Mouse (Mus musculus) spleen, postnatal 14 days (tissue): ENCODE data around the gene Prss23.

Experiments
- DNase-seq, 2 experiments: peaks; one replicate each; pipeline ENCODE4 v3.0.0; 2021 to 2022; ENCODE audit warnings: low spot score in 2 of 2

Prss23 gene

GRCm38 (mm10) chr7:89526731-89527429, at the start of gene Prss23:
Gene Prss23, minus strand, starts transcription at chr7:89527187.
- no peak for DNase-seq

- no peak for DNase-seq
These were observed 49.1 kb upstream of the Prss23 start for GRCm38 (mm10) chr7:89576127-89576526.

- DNase-seq, result no peak
These were observed 37.6 kb upstream of the Prss23 start for GRCm38 (mm10) chr7:89564569-89564968.

- no peak for DNase-seq
These were observed 36.5 kb upstream of the Prss23 start for GRCm38 (mm10) chr7:89563501-89563900.

GRCm38 (mm10) chr7:89562140-89562539, 35.2 kb upstream of the Prss23 start:
- DNase-seq, result no peak

- no peak for DNase-seq
These were observed 34.0 kb upstream of the Prss23 start for GRCm38 (mm10) chr7:89560939-89561338.

GRCm38 (mm10) chr7:89559633-89560032, 32.6 kb upstream of the Prss23 start:
- no peak for DNase-seq

GRCm38 (mm10) chr7:89559105-89559504, 32.1 kb upstream of the Prss23 start:
- DNase-seq, result no peak

- DNase-seq, result no peak
These were observed 31.6 kb upstream of the Prss23 start for GRCm38 (mm10) chr7:89558446-89559039.

GRCm38 (mm10) chr7:89557056-89557455, 30.1 kb upstream of the Prss23 start:
- no peak for DNase-seq

- no peak for DNase-seq
These were observed 29.7 kb upstream of the Prss23 start for GRCm38 (mm10) chr7:89556652-89557051.

- DNase-seq, result no peak
These were observed 28.2 kb upstream of the Prss23 start for GRCm38 (mm10) chr7:89555170-89555569.

GRCm38 (mm10) chr7:89554068-89554467, 27.1 kb upstream of the Prss23 start:
- no peak for DNase-seq

GRCm38 (mm10) chr7:89540976-89541375, 14.0 kb upstream of the Prss23 start:
- DNase-seq, result no peak

GRCm38 (mm10) chr7:89539391-89539790, 12.4 kb upstream of the Prss23 start:
- DNase-seq, result no peak

GRCm38 (mm10) chr7:89527430-89527856, 456 bp upstream of the Prss23 start:
- DNase-seq, result no peak

GRCm38 (mm10) chr7:89523816-89524215, 3.2 kb downstream of the Prss23 start:
- DNase-seq, result no peak

GRCm38 (mm10) chr7:89522170-89522569, 4.8 kb downstream of the Prss23 start:
- no peak for DNase-seq

- no peak for DNase-seq
These were observed 9.3 kb downstream of the Prss23 start for GRCm38 (mm10) chr7:89517460-89518390.

- DNase-seq, result no peak
These were observed 10.2 kb downstream of the Prss23 start for GRCm38 (mm10) chr7:89516551-89517459.

- DNase-seq, result no peak
These were observed 15.0 kb downstream of the Prss23 start for GRCm38 (mm10) chr7:89511921-89512514.
